Mouse (Mus musculus): ENCODE results near the gene Siah1a.

DNA sequence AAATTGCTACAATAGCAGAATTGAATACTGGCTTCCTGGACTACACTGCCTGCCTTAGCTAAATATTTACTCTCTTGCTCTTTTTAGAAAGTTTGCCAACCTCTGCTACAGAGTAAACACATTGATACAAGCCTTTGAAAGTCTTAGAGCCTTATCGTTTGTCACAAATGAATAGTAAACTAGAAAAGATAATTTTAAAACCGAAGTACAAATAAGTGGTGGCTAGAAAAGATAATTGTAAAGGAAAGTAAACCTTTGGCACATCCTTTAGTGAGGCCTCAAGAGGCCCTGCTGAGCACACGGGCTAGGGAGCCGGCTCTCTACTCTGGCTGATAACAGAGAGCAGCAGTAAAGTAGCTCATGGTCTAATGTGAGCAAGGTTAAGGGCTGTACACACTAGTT is 13.4 kb upstream of the Siah1a start:
- TF ChIP-seq CTCF (IDR thresholded peaks at IDR 0.05; ENCODE audit: low read depth, low read length) (no peak), POLR2A (IDR thresholded peaks at IDR 0.05; ENCODE audit: borderline replicate concordance, low read depth, low read length) (no peak)

All from bone marrow macrophage, adult 2 months (primary cell).